Mouse (Mus musculus) gastrocnemius, postnatal 36 days (tissue): ENCODE data around the gene Mrpl17. TPM values are rescaled to one million over a fixed set of nuclear protein-coding genes. Genes with fewer than 3 reads are reported as not detected.

ENCODE experiments used
- DNase-seq, 2 experiments: peaks; one replicate each; pipeline ENCODE4 v3.0.0; 2022
- intact Hi-C: fragments of 180-260 bp; cut with DNase I; formaldehyde crosslinking; loops from one replicate; pipeline ENCODE4 v1.15.1; 2025
- total RNA-seq, 2 experiments: library from RNA; stranded (reverse); gene quantifications; 2 replicates each; pipeline ENCODE4 v1.2.3; 2021

Gene Mrpl17
- total RNA-seq, 2 experiments from 2014 or later = 93.2 to 109 TPM

DNA sequence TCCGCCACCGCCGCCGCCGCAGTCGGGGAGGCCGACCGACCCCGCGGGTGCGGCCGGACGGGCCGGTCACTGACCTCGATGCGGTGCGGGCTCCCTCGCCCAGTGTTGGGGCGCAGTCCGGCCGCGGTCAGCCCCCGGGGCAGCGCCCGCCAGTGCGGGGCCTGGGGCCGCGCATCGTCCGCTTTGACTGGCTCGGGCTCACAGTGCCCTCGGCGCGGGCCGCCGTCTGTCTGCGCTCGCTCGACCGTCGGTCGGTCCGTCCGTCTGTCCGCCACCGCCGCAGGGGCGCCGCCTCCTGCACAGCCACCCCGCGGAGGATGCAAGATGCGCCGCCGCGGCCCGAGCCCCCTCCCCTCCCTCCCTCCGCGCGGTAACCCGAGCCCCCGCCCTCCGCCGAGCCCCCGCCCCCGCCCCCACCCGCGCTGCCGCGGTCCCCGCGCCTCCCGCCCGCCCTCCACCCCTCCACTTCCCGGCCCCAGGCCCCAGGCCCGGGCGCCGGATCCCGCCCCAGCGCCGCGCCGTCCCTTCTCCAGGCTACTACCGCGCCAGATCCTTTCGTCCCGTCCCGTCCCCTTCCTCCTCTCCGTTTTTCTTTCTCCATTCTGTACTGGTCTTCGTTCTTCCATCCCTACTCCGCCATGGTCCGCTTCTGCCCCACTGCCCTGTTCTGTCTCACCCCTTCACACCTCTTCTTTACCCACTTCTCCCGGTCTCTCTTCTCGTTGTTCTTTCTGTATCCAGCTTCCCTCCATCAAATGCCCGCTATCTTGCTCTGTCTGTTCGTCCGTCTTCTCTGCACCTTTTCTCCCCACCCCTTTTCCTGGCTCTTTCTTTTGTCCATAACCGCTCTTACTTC is 23.4 kb downstream of the Mrpl17 start, which contains the start of gene Dchs1:
Gene Dchs1, minus strand, starts transcription at position 370 of the 856 bp plus-strand sequence.
- intact Hi-C loops = no loop called here

DNA sequence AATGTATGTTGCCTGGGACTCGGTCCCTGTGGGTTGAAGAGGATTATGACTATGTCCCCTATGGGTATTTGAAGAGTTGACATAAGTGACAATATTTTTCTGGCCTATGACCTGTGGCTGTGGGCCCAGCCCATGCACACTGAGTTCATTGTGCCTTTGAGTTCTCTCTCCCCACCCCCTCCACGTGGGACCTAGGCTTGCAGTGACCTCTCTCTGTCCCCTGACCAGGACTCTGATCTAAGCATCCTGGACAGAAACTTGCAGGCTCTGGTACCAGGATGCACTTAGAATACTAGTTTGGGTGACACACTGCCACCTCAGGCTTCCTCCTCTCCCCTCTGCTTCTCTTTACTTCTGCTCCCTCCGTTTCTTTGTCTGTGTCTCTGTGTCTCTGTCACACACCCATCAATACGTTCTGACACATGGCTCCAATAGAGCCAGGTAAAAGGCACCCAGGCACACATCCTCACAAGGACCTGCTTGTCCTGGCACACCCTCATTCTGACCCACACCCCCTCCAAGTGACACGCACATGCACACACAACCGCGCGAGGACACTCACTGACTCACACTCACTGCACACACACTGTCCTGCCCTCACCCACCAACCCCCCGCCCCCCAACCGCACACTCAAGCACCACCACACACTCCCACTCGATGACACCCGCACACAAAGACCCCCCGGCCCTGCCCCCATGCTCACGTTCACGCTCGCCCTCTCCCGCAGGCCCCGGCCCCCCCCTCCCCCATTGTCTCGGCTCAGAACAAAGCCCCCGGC is 24.2 kb downstream of the Mrpl17 start:
- DNase-seq = no peak
- intact Hi-C loops = no loop called here

More for the DNA sequence above, 23.4 kb downstream of the Mrpl17 start, which contains the start of gene Dchs1:
- DNase-seq = no peak

DNA sequence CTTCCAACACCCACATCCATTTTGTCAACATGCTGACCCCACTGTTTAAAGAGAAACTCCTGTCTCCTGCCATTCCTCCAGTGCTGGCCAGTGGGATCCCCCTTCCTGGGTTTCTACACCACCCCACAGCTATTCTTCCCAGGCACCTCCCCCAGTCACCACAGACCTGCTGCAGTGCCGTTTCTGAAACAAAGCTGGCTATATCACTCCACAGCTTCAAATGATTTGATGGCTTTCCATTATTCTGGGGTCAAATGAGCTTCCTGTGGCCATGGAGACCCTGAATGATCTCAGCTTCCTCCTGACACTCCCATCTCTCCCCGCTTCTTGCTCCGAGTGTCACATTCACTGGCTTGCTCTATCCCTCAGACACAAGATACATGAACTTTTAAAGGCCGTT is 26.3 kb downstream of the Mrpl17 start:
- intact Hi-C loops = no loop called here

DNA sequence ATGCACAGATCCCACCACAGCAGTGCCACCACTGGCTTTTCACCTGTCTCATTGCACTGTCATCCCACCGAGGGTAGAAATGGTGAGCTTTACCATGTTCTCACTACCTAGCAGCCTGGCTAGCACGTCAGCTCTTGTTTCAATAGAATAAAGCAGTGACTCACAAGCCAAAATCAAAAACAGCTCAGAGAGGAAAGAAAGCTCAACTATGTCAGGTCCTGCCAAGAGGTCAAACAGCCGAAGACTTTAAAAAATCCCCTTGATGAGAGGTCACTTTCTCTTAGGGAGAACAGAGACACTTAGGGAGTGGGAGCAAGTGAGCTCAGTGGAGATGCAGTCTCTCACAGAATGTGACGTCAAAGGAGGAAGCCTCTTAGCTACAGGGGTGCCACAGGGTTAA is 27.0 kb downstream of the Mrpl17 start:
- DNase-seq = no peak
- intact Hi-C loops = no loop called here

More for the DNA sequence above, 26.3 kb downstream of the Mrpl17 start:
- no peak for DNase-seq

DNA sequence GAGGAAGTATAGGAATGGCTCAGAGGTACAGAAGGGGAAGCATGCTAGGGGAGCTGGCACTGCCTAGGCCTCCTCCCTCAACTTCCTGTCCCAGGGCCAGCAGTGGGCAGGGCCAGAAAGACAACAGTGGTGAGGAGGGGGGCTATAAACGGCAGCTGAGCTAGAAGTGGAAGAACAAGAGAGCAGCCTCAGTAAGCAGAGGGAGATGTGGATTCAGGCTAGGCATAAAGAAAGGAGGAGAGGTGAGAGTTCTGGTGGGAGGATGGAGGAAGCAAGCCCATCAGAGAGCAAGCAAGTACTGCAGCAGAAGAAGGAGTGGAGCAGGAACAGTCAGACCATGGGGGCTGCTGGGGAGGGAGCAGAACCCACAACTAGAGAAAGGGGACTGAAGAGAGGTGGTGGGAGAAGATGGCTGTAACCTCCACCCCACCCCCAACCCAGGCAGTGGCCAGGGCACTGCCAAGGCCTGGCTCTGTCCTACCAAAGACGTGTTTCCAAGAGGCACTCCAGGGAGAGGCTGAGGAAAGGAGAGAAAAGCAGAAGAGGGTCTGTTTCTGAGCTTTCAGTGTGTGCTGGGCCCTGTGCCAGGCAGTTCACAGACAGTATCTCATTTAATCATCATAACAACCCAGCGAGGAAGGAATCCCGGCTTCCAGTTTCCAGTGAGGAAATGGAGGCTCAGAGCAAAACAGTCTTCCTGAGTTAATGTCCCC is 32.2 kb downstream of the Mrpl17 start:
- DNase-seq = peak in 1 of 2 experiments; percentile 25
- intact Hi-C loops = no loop called here

DNA sequence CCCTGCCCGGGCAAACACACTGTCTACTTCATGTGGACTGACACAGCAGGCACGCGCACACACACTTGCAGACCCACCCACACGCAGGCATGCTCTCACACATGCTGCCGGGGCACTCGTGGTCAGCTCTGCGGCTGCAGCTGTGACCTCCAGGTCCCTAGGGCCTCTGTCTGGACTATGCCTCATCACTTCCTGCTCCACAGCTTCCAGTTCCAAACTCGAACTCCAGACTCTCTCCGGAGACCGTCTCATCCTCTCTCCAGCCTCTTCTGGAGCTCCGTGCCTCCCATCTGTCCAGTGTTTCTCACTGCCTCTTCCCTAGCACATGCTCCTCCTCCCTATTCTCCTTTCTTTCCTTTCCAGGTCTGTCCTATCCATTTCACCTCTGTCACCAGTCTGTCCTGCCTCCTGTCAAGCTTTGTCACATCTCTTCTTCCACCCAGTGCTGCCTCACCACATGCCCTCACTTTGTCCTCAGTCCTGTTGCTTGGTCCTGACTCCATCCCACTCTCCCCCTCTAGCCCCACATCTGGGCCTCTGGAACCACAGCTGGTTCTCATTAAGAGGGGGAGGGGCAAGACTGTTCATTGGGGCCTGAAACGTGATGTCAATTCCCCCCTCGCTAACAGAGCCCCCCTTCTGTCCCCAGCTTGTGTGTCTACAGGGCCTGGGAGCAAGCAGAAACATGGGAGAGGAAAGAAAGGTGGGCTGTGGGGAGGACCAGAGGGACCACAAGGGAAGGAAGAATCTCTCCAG is 32.9 kb downstream of the Mrpl17 start:
- DNase-seq = peak; percentile 60 to 70
- intact Hi-C loops = no loop called here

DNA sequence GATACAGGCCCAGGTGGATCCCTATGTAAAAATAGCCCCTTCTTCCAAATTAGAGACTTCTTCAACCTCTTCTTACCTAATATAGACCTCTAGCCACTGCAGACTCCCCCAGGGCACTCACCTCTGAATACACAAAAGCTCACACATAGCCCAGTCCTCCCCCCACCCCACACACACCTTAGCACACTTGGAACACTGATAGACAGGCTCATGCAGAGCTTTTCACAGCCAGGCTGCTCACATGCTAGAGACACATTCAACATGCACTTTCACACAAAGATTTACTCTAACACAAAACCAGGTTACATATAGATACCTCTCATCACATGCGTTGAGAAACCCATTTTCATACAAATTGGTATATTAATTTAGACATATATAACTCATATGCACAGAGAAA is 33.6 kb downstream of the Mrpl17 start:
- DNase-seq = no peak
- intact Hi-C loops = no loop called here

DNA sequence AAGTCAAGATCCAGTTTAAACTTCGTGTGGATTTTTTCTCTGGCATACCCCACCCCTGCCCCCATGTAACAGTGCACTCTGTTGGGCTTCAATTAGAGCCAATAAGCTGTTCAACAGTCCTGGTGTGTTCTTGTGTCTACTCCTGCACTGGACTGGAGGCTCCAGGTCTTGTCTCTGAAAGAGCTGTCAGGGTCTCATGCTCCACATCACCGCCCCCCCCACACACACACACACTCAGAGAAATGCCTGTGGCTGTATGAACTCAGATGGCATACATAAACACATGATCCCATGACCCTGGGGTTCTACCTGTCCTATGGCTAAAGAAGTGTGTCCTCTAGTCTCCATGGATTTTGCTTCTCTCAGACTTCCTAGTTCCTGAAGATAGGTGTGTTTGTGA is 34.9 kb downstream of the Mrpl17 start:
- DNase-seq = no peak
- intact Hi-C loops = no loop called here

DNA sequence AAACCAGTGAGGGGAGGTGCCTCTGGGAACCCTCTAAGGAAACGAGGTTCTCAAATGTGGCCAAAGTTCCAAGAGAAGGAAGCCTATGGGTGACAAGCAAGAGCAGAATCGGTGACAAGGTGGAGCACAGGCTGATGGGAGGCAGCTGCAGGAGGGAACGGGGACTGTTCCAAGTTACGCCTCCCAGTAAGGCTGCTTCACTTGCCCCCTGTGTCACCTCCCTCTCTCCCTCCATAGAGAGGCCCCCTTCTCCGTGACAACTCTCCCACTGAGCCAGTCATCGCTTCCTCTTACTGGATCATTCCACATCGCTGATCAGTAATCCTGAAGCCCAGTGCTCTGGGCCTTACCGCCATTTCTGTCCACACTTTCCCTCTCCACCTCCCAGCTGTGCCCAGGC is 36.2 kb downstream of the Mrpl17 start:
- DNase-seq = no peak
- intact Hi-C loops = no loop called here

DNA sequence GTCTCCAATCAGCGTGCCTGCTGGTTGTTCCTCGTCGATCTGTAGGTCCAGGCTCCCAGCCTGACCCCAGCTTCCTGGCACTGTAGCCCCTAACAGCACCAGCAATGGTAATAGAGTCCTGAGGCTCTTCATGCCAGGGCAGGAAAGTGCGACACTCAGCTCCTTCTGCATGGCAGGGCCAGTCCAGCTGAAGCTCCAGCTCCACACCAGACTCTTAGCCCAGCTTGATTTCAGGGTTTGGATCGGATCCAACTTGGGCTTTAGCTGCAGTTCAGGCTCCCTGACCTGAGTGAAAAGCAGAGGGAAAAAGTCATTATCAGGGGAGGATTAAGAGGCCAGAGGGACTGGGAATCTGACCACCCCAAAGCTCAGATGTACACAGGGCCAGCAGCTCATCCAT is 37.9 kb downstream of the Mrpl17 start:
- no peak for DNase-seq
- intact Hi-C loops = no loop called here

DNA sequence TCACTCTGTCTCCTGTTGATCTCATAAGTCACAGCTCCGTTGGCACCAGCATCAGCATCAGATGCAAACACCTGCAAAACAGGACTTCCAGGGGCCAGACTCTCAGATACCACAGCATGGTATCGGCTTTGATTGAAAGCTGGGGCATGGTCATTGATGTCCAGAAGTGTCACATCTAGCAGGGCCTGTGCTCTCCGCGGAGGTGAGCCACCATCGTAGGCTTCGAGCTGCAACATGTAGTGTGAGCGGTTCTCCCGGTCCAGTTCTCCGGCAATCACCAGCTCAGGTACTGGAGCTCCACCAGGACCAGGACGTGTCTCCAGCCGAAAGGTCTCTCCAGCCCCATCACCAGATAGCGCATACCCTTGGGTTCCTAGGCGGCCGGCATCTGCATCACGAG is 38.6 kb downstream of the Mrpl17 start:
- no peak for DNase-seq
- intact Hi-C loops = no loop called here

DNA sequence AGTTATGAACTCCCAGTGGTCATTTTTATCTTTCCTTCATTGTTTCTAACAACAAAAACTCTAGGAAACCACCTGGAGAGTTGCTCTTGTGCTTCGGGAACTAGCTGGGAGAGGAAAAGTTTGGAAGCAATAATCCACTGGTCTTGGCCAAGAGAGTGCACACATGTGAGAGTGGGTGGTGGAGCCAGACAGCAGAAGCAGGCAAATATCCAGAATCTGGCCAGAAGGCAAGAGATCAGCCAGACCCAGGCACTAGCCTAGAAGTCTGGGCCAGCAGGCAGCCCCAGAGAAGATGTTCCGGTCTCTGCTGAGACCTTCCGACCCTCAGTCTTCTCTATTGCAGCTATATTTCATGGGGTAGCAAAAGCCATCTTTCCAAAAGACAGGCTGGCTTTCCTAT is 40.9 kb downstream of the Mrpl17 start:
- intact Hi-C loops = no loop called here
- DNase-seq = peak in 1 of 2 experiments; percentile 53

DNA sequence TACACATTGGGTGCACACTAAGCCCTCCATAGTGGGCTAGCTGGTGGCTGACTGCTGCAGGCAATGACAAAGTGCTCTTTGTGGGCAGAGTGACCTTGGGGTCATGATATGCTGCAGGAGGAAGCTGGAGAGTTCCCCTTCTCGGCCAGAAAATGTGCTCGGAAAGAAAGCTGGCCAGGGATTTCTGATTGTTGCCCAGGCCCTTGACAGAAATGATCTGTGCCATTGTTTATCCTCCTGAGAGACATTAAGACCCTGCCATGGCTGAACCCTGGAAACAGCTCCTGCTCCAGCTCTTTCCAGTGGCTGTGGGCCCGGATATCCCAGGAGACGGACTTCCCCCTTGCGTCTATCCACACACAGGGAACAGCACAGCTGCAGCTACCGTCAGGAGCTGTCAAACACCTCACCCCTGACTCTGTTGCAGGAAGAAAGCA is 43.2 kb downstream of the Mrpl17 start:
- no peak for DNase-seq
- intact Hi-C loops = no loop called here

DNA sequence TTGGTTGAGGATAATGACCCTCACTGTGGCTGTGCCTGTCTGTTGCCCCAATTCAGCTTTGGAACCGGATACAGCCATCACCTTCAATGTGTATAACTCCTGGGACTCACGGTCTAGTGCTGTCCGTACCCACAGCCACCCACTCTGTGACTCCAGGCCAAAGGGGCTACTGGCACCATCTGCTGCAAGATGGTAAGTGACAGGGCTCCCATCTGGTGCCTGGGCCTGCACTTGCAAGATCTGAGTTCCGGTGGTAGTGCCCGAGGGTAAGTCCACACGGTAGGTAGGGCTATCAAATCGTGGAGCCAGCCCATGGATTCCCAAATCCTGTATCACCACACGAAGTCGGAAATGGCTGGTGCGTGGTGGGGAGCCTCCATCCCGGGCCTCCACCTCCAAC is 46.6 kb downstream of the Mrpl17 start:
- intact Hi-C loops = no loop called here
- DNase-seq = no peak

DNA sequence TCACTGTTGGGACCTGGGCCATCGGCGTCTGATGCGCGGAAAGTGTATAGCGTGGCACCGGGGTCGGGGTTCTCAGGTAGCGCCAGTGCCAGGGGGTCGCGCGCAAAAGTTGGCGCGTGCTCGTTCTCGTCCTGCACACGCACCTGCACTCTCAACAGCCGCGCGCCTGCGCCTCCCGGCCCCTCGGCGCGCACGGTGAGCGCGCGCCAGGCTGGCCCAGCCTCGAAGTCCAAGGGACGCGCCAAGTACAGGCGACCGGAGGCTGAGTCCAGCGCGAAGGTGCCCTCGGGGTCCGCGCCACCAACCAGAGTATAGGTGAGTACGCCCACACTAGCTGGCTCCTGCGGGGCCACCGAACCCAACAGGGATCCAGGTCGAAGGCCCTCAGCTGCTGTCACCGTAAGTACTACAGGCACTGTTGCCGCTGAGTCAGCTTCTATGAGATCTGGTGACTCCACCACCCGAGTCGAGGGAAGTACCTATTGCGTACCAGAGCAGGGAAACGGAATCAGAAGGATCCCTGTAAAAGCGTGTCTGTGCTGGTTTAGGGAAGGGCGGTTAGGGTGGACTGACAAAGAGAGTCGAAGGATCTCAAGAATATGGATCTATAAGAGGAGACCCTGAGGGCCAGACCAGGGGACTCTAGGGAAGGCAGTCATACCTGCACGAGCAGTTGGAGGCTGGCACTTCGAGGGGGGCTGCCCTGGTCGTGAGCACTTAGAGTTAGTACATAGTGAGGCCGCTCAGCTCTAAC is 48.2 kb downstream of the Mrpl17 start:
- intact Hi-C loops = no loop called here
- DNase-seq = no peak

DNA sequence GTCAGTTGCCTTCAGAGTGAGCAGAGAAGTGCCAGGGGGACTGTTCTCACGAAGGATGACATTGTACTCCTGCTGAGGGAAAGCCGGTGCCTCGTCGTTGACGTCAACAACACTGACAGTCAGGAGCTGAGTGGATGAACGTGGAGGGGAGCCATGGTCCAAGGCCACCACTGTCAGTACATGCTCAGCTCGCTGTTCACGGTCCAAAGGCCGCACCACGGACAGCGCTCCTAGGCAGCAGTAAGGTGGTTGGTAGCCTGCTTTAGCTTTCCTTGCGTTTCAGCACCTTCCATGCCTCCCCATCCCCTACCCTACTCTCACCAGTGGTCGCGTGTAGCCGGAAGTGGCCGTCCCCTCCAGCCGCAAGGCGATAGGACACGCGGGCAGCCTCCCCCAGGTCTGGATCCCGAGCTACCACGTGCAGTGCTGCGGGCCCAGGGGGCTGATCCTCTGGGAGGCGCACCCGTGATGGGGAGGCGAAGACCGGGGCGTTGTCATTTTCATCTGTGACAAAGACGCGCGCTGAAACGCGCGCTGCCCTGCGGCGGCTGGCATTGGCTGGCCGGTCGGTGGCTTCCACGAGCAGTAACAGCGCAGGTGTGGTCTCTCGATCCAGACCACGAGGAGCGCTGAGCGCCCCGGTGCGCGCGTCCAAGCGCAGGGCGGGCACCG is 49.0 kb downstream of the Mrpl17 start:
- DNase-seq = no peak
- intact Hi-C loops = no loop called here

DNA sequence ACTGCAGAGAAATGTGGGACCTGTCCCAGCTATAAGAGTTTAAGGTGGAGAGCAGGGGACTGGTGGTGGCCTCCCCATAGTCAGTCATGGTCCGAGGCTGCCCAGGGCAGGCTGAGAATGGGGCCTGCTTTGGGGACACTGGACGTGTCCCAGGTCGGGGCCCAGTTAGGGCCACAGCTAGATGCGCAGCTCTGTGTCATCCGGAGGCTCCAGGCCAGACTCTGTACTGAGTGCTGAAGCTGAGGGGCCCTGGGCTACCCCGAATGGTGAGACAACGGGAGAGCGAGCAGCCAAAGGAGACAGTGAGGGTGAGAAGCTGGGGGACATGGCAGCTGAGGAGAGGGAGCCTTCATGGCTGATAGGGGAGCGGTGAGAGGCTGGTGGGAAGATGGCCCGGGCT is 57.6 kb downstream of the Mrpl17 start:
- DNase-seq = no peak
- intact Hi-C loops = no loop called here
